Mouse (Mus musculus): Measurements from ENCODE around the gene Phlpp2. TPM values are rescaled to one million over a fixed set of nuclear protein-coding genes. Genes with fewer than 3 reads are reported as not detected.

Phlpp2 gene
- polyA plus RNA-seq, 1 experiment, result 3.0 TPM

GRCm38 (mm10) chr8:109958036-109958655 is 89.8 kb downstream of the Phlpp2 start:
- no peak for TF ChIP-seq MAX (IDR thresholded peaks at IDR 0.05)
- TF ChIP-seq CEBPB (IDR thresholded peaks at IDR 0.05; ENCODE audit: low read depth), result no peak
- TF ChIP-seq CTCF (IDR thresholded peaks at IDR 0.05; ENCODE audit: control insufficient read depth, insufficient read depth, insufficient read length), result no peak
- no peak for TF ChIP-seq FOSL1 (IDR thresholded peaks at IDR 0.05; ENCODE audit: insufficient read depth, low read length, poor library complexity, severe bottlenecking)
- TF ChIP-seq MYOG (IDR thresholded peaks at IDR 0.05; ENCODE audit: control insufficient read depth, extremely low read depth, insufficient read length), result no peak
- TF ChIP-seq USF1 (IDR thresholded peaks at IDR 0.05; ENCODE audit: low read depth), result no peak
- TF ChIP-seq MYOD1 (IDR thresholded peaks at IDR 0.05; ENCODE audit: control insufficient read depth, insufficient read length, low read depth), result no peak
- no peaks in the 10 kb centered on the region for H3K27me3 ChIP-seq (ENCODE audit: control insufficient read depth, insufficient read depth, insufficient read length)
- no peaks in the 10 kb centered on the region for H3K79me2 ChIP-seq (ENCODE audit: control insufficient read depth, insufficient read depth)
- H3K36me3 ChIP-seq (ENCODE audit: control insufficient read depth, insufficient read depth), result no peaks in the 10 kb centered on the region
- no peaks in the 10 kb centered on the region for H3K79me3 ChIP-seq (ENCODE audit: low read depth)
- H3K4me3 ChIP-seq (ENCODE audit: insufficient read depth, poor library complexity, severe bottlenecking), result peak overlapping the region; percentile 23
- H3ac ChIP-seq (ENCODE audit: control insufficient read depth, insufficient read length, low read depth), result no peak overlapping the region

GRCm38 (mm10) chr8:109959112-109959511 is 90.8 kb downstream of the Phlpp2 start:
- H3K27me3 ChIP-seq (ENCODE audit: control insufficient read depth, insufficient read depth, insufficient read length), result no peaks in the 10 kb centered on the region
- no peaks in the 10 kb centered on the region for H3K79me2 ChIP-seq (ENCODE audit: control insufficient read depth, insufficient read depth)
- no peak overlapping the region for H3K4me3 ChIP-seq (ENCODE audit: insufficient read depth, poor library complexity, severe bottlenecking)
- H3ac ChIP-seq (ENCODE audit: control insufficient read depth, insufficient read length, low read depth), result no peak overlapping the region
- no peaks in the 10 kb centered on the region for H3K36me3 ChIP-seq (ENCODE audit: control insufficient read depth, insufficient read depth)
- TF ChIP-seq CEBPB (IDR thresholded peaks at IDR 0.05; ENCODE audit: low read depth) (no peak), MAX (IDR thresholded peaks at IDR 0.05) (no peak), CTCF (IDR thresholded peaks at IDR 0.05; ENCODE audit: control insufficient read depth, insufficient read depth, insufficient read length) (no peak), MYOG (IDR thresholded peaks at IDR 0.05; ENCODE audit: control insufficient read depth, extremely low read depth, insufficient read length) (no peak), MYOD1 (IDR thresholded peaks at IDR 0.05; ENCODE audit: control insufficient read depth, insufficient read length, low read depth) (no peak), FOSL1 (IDR thresholded peaks at IDR 0.05; ENCODE audit: insufficient read depth, low read length, poor library complexity, severe bottlenecking) (no peak), USF1 (IDR thresholded peaks at IDR 0.05; ENCODE audit: low read depth) (no peak)
- H3K79me3 ChIP-seq (ENCODE audit: low read depth), result no peaks in the 10 kb centered on the region

GRCm38 (mm10) chr8:109961693-109962367 is 93.5 kb downstream of the Phlpp2 start, which contains the start of gene Marveld3:
Gene Marveld3, minus strand, starts transcription at chr8:109962203.
- no peak within 1 kb of the TSS for H3ac ChIP-seq (ENCODE audit: control insufficient read depth, insufficient read length, low read depth)
- H3K4me3 ChIP-seq (ENCODE audit: insufficient read depth, poor library complexity, severe bottlenecking), result no peak within 1 kb of the TSS
- no peak for TF ChIP-seq MAX (IDR thresholded peaks at IDR 0.05)
- no peak for TF ChIP-seq MYOG (IDR thresholded peaks at IDR 0.05; ENCODE audit: control insufficient read depth, extremely low read depth, insufficient read length)
- TF ChIP-seq CTCF (IDR thresholded peaks at IDR 0.05; ENCODE audit: control insufficient read depth, insufficient read depth, insufficient read length), result peak; percentile 11
- no peaks in the 10 kb centered on the region for H3K79me2 ChIP-seq (ENCODE audit: control insufficient read depth, insufficient read depth)
- no peaks in the 10 kb centered on the region for H3K79me3 ChIP-seq (ENCODE audit: low read depth)
- H3K36me3 ChIP-seq (ENCODE audit: control insufficient read depth, insufficient read depth), result no peaks in the 10 kb centered on the region
- H3K27me3 ChIP-seq (ENCODE audit: control insufficient read depth, insufficient read depth, insufficient read length), result no peaks in the 10 kb centered on the region

- Histone ChIP-seq H3K36me3 (ENCODE audit: control insufficient read depth, insufficient read depth) (no peaks in the 10 kb centered on the region), H3K4me3 (ENCODE audit: insufficient read depth, poor library complexity, severe bottlenecking) (no peak overlapping the region), H3K27me3 (ENCODE audit: control insufficient read depth, insufficient read depth, insufficient read length) (no peaks in the 10 kb centered on the region), H3ac (ENCODE audit: control insufficient read depth, insufficient read length, low read depth) (no peak overlapping the region), H3K79me2 (ENCODE audit: control insufficient read depth, insufficient read depth) (no peaks in the 10 kb centered on the region), H3K79me3 (ENCODE audit: low read depth) (no peaks in the 10 kb centered on the region)
- TF ChIP-seq CTCF (IDR thresholded peaks at IDR 0.05; ENCODE audit: control insufficient read depth, insufficient read depth, insufficient read length) (no peak), MYOG (IDR thresholded peaks at IDR 0.05; ENCODE audit: control insufficient read depth, extremely low read depth, insufficient read length) (no peak), CEBPB (IDR thresholded peaks at IDR 0.05; ENCODE audit: low read depth) (no peak)
Observed at GRCm38 (mm10) chr8:109962896-109963295, 94.6 kb downstream of the Phlpp2 start.

GRCm38 (mm10) chr8:109963421-109963820 is 95.1 kb downstream of the Phlpp2 start:
- TF ChIP-seq MAX (IDR thresholded peaks at IDR 0.05) (no peak), MYOG (IDR thresholded peaks at IDR 0.05; ENCODE audit: control insufficient read depth, extremely low read depth, insufficient read length) (no peak), MYOD1 (IDR thresholded peaks at IDR 0.05; ENCODE audit: control insufficient read depth, insufficient read length, low read depth) (no peak), USF1 (IDR thresholded peaks at IDR 0.05; ENCODE audit: low read depth) (no peak), FOSL1 (IDR thresholded peaks at IDR 0.05; ENCODE audit: insufficient read depth, low read length, poor library complexity, severe bottlenecking) (no peak), CEBPB (IDR thresholded peaks at IDR 0.05; ENCODE audit: low read depth) (no peak), CTCF (IDR thresholded peaks at IDR 0.05; ENCODE audit: control insufficient read depth, insufficient read depth, insufficient read length) (no peak)
- Histone ChIP-seq H3K79me2 (ENCODE audit: control insufficient read depth, insufficient read depth) (no peaks in the 10 kb centered on the region), H3K4me3 (ENCODE audit: insufficient read depth, poor library complexity, severe bottlenecking) (no peak overlapping the region), H3ac (ENCODE audit: control insufficient read depth, insufficient read length, low read depth) (no peak overlapping the region), H3K27me3 (ENCODE audit: control insufficient read depth, insufficient read depth, insufficient read length) (peaks cover 3% of the 10 kb centered on the region), H3K79me3 (ENCODE audit: low read depth) (no peaks in the 10 kb centered on the region), H3K36me3 (ENCODE audit: control insufficient read depth, insufficient read depth) (no peaks in the 10 kb centered on the region)

GRCm38 (mm10) chr8:109964106-109964505 is 95.8 kb downstream of the Phlpp2 start:
- Histone ChIP-seq H3K79me3 (ENCODE audit: low read depth) (no peaks in the 10 kb centered on the region), H3K27me3 (ENCODE audit: control insufficient read depth, insufficient read depth, insufficient read length) (peaks cover 9% of the 10 kb centered on the region), H3K36me3 (ENCODE audit: control insufficient read depth, insufficient read depth) (no peaks in the 10 kb centered on the region), H3ac (ENCODE audit: control insufficient read depth, insufficient read length, low read depth) (no peak overlapping the region), H3K79me2 (ENCODE audit: control insufficient read depth, insufficient read depth) (no peaks in the 10 kb centered on the region), H3K4me3 (ENCODE audit: insufficient read depth, poor library complexity, severe bottlenecking) (no peak overlapping the region)
- no peak for TF ChIP-seq MYOD1 (IDR thresholded peaks at IDR 0.05; ENCODE audit: control insufficient read depth, insufficient read length, low read depth)
- no peak for TF ChIP-seq CTCF (IDR thresholded peaks at IDR 0.05; ENCODE audit: control insufficient read depth, insufficient read depth, insufficient read length)
- TF ChIP-seq FOSL1 (IDR thresholded peaks at IDR 0.05; ENCODE audit: insufficient read depth, low read length, poor library complexity, severe bottlenecking), result no peak
- TF ChIP-seq MAX (IDR thresholded peaks at IDR 0.05), result no peak
- no peak for TF ChIP-seq CEBPB (IDR thresholded peaks at IDR 0.05; ENCODE audit: low read depth)
- no peak for TF ChIP-seq USF1 (IDR thresholded peaks at IDR 0.05; ENCODE audit: low read depth)
- TF ChIP-seq MYOG (IDR thresholded peaks at IDR 0.05; ENCODE audit: control insufficient read depth, extremely low read depth, insufficient read length), result no peak

All from C2C12 (cell line).